Mouse (Mus musculus) liver, adult 2 months (tissue): ENCODE measurements around the gene Arpc4. TPM values are rescaled to one million over a fixed set of nuclear protein-coding genes. Genes with fewer than 3 reads are reported as not detected.

Experiments used
- DNase-seq: peaks from one replicate; pipeline ENCODE4 v3.0.0-alpha.2; 2011; ENCODE audit warnings: low read depth, low spot score; ENCODE audit errors: extremely low read depth
- H3K27ac ChIP-seq: fragments of 200-500 bp; replicated peaks from 2 replicates; pipeline ENCODE4 v1.5.1; 2012; ENCODE audit warnings: low read depth, mild to moderate bottlenecking, control low read depth, inconsistent platforms, low read length; ENCODE audit not compliant: insufficient read depth
- H3K27me3 ChIP-seq: fragments of 200-500 bp; 2 replicates; pipeline ENCODE4 v1.6.1; 2012; ENCODE audit warnings: mild to moderate bottlenecking, moderate library complexity, low read length, inconsistent platforms; ENCODE audit not compliant: control insufficient read depth, insufficient read depth
- H3K36me3 ChIP-seq: fragments of 200-500 bp; 2 replicates; pipeline ENCODE4 v1.6.1; 2012; ENCODE audit warnings: low read length, inconsistent platforms; ENCODE audit not compliant: control insufficient read depth, insufficient read depth
- H3K4me1 ChIP-seq: fragments of 200-500 bp; 2 replicates; pipeline ENCODE4 v1.6.1; 2011; ENCODE audit warnings: low read length; ENCODE audit not compliant: control insufficient read depth, insufficient read depth
- H3K4me3 ChIP-seq: fragments of 200-500 bp; 2 replicates; pipeline ENCODE4 v1.5.1; 2011; ENCODE audit warnings: low read depth, mild to moderate bottlenecking, control low read depth, low read length, moderate library complexity; ENCODE audit not compliant: insufficient read depth
- H3K79me2 ChIP-seq: fragments of 200-500 bp; 2 replicates; pipeline ENCODE4 v1.6.1; 2012; ENCODE audit warnings: inconsistent platforms, mild to moderate bottlenecking, low read length, moderate library complexity; ENCODE audit not compliant: control insufficient read depth, insufficient read depth
- H3K9ac ChIP-seq: fragments of 200-500 bp; 2 replicates; pipeline ENCODE4 v1.6.1; 2012; ENCODE audit warnings: low read depth, mild to moderate bottlenecking, control low read depth, inconsistent platforms, low read length
- CTCF ChIP-seq: fragments of 200-500 bp; IDR thresholded peaks from 2 replicates; pipeline ENCODE4 v1.5.1; 2011; ENCODE audit warnings: low read depth, low read length, control low read depth
- POLR2A ChIP-seq: fragments of 200-500 bp; IDR thresholded peaks from 2 replicates; pipeline ENCODE4 v1.6.1; 2011; ENCODE audit warnings: low read length, control low read depth; ENCODE audit not compliant: insufficient read depth; ENCODE audit errors: extremely low read depth
- WGBS: fragments of 180-500 bp; shearing (Covaris S2); methylation state at CpG from one replicate; pipeline ENCODE4 v1.1.7; 2018; 5-methylcytosine and 5-hydroxymethylcytosine counted together
- polyA plus RNA-seq: library from polyadenylated mRNA; depleted of rRNA; stranded (reverse); fragments of >200 nt; gene quantifications from 2 replicates; pipeline ENCODE4 v1.2.3, GENCODE M21; 2012
- total RNA-seq: library from RNA; depleted of rRNA; stranded (reverse); fragments of >200 nt; gene quantifications from 2 replicates; pipeline ENCODE4 v1.2.3, GENCODE M21; 2014

The Arpc4 gene
- total and polyA plus RNA-seq, 2 experiments = 31.5 to 36.0 TPM

- 69% methylated on average over 5 of the region's 5 CpGs for WGBS
- no peak overlapping the region for H3K27ac ChIP-seq
- no peaks in the 10 kb centered on the region for H3K79me2 ChIP-seq
- peaks cover 9% of the 10 kb centered on the region for H3K4me1 ChIP-seq
- H3K4me3 ChIP-seq = no peak overlapping the region
- no peak for DNase-seq
- no peak overlapping the region for H3K9ac ChIP-seq
- no peaks in the 10 kb centered on the region for H3K27me3 ChIP-seq
- no peak for TF ChIP-seq POLR2A
- no peak for TF ChIP-seq CTCF
- H3K36me3 ChIP-seq = no peaks in the 10 kb centered on the region
Measured at GRCm38 (mm10) chr6:113416416-113416815, 38.5 kb downstream of the Arpc4 start.

DNA sequence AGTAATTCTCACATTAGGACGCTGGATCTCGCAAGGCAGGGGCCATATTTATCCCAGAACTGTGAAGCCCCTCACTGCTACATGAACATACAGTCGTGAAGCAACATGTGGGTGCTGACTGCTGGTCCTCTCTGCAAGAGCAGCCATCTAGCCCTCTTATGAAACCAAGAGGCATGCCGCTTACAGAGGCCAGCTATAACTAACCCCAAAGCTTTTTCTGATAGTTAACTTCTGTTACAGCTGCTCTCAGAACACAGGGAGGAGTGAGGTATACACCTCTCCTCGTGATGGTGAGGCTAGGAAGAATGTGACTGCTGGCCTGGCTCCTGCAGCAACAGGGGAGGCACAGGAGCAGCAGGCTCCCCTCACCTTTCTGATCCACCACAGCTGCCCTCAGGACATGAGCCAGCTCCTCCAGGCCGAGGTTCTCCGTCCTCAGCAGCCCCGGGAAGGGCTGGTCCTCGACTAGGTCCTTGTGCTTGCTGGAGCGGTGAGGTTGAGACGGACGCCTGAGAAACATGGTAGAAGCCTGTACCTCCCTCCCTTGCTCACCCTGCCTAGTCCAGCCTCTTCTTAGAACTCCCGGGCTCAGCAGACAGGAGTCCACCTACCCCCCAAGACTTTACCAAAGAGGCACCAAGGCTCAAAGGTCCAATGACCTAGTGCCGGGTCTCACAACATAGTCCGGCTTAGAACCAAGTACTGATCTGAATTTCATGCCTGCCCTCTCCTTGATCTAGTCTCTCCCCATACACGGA, 40.7 kb downstream of the Arpc4 start:
- H3K27me3 ChIP-seq = no peaks in the 10 kb centered on the region
- H3K4me3 ChIP-seq = peak overlapping the region; percentile 76
- H3K36me3 ChIP-seq = no peaks in the 10 kb centered on the region
- TF ChIP-seq POLR2A (no peak), CTCF (no peak)
- peak overlapping the region; percentile 82 for H3K9ac ChIP-seq
- H3K4me1 ChIP-seq = peaks cover 9% of the 10 kb centered on the region
- WGBS = 9% methylated on average over 16 of the region's 16 CpGs
- no peaks in the 10 kb centered on the region for H3K79me2 ChIP-seq
- no peak for DNase-seq
- peak overlapping the region; percentile 80 for H3K27ac ChIP-seq

DNA sequence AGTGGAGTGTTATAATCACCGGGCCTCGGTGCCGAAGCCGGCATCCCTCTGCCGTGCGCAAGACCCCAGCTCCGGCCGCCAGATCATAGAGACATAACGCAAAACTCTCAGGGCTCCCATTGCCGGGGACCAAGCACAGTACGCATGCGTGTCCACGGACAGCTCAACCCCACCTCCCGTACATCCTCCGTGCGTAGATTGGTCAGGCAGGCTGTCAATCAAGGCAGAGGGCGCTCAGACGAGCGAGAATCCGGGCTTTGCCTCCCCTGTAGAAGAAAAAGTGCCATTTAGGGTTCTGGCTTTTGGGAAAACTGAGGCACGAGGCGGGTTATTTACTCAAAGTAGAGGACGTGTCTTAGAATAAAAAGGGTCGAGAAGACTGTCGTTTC, 41.3 kb downstream of the Arpc4 start, which contains the start of gene Rpusd3:
Gene Rpusd3 (minus strand): TSS at position 142 of the 389 bp plus-strand sequence.
- peak; percentile 92 for DNase-seq
- Histone ChIP-seq H3K79me2 (no peaks in the 10 kb centered on the region), H3K4me1 (peaks cover 9% of the 10 kb centered on the region), H3K36me3 (no peaks in the 10 kb centered on the region), H3K4me3 (peak within 1 kb of the TSS; percentile 76), H3K9ac (peak within 1 kb of the TSS; percentile 82), H3K27ac (peak within 1 kb of the TSS; percentile 80), H3K27me3 (no peaks in the 10 kb centered on the region)
- TF ChIP-seq CTCF = no peak
- peak; percentile 62 for TF ChIP-seq POLR2A
- under 1% methylated on average over 25 of the region's 25 CpGs for WGBS

DNA sequence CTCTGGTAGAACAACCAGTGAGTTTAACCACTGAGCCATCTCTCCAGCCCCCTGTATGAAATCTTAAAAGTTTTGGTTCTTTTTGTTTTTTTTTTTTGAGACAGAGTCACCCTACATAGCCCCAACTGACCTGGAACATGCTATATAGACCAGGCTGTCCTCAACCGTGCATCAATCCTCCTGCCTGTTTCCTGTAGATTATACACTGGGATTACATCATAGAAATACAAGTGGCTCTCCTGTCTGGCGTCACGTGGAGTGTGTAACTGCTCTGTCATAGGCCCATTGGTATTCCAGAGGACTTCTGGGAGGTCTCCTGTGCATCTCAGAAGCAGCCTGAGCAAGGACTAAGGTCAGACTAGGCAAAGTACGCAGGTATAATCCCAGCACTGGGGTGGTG, 45.1 kb downstream of the Arpc4 start:
- Histone ChIP-seq H3K79me2 (no peaks in the 10 kb centered on the region), H3K4me1 (peaks cover 9% of the 10 kb centered on the region), H3K9ac (no peak overlapping the region), H3K27ac (no peak overlapping the region), H3K36me3 (no peaks in the 10 kb centered on the region), H3K27me3 (no peaks in the 10 kb centered on the region), H3K4me3 (no peak overlapping the region)
- 72% methylated on average over 4 of the region's 4 CpGs for WGBS
- TF ChIP-seq POLR2A (no peak), CTCF (no peak)
- no peak for DNase-seq

- 84% methylated on average over 7 of the region's 7 CpGs for WGBS
- no peaks in the 10 kb centered on the region for H3K36me3 ChIP-seq
- no peaks in the 10 kb centered on the region for H3K27me3 ChIP-seq
- no peak overlapping the region for H3K9ac ChIP-seq
- no peak overlapping the region for H3K27ac ChIP-seq
- H3K4me1 ChIP-seq = 0 out of 2 replicates have a peak, but pooled peaks cover 3% of the 10 kb centered on the region
- no peak overlapping the region for H3K4me3 ChIP-seq
- TF ChIP-seq CTCF (no peak), POLR2A (no peak)
- peaks cover 9% of the 10 kb centered on the region; the same call in 1 of the 2 replicates for H3K79me2 ChIP-seq
- DNase-seq = no peak
Measured at GRCm38 (mm10) chr6:113424187-113424586, 46.3 kb downstream of the Arpc4 start.

- WGBS = 73% methylated on average over 4 of the region's 4 CpGs
- Histone ChIP-seq H3K27ac (no peak overlapping the region), H3K36me3 (no peaks in the 10 kb centered on the region), H3K9ac (no peak overlapping the region), H3K4me1 (peaks cover 7% of the 10 kb centered on the region), H3K79me2 (peaks cover 17% of the 10 kb centered on the region; the same call in 1 of the 2 replicates), H3K27me3 (no peaks in the 10 kb centered on the region), H3K4me3 (no peak overlapping the region)
- no peak for TF ChIP-seq CTCF
- peak; percentile 54 for DNase-seq
Measured at GRCm38 (mm10) chr6:113426696-113427095, 48.8 kb downstream of the Arpc4 start.
